Mouse (Mus musculus): Measurements from ENCODE around the gene Sec1. TPM values are rescaled to one million over a fixed set of nuclear protein-coding genes. Genes with fewer than 3 reads are reported as not detected.

Gene Sec1
- total RNA-seq (2014; fragmentation: Nextera tagmentation) (not detected in 2 replicates), total RNA-seq (2017) (not detected in 2 replicates), polyA plus RNA-seq (2012) (0.02 TPM in 1 of 2 replicates, not detected in the other)

DNA sequence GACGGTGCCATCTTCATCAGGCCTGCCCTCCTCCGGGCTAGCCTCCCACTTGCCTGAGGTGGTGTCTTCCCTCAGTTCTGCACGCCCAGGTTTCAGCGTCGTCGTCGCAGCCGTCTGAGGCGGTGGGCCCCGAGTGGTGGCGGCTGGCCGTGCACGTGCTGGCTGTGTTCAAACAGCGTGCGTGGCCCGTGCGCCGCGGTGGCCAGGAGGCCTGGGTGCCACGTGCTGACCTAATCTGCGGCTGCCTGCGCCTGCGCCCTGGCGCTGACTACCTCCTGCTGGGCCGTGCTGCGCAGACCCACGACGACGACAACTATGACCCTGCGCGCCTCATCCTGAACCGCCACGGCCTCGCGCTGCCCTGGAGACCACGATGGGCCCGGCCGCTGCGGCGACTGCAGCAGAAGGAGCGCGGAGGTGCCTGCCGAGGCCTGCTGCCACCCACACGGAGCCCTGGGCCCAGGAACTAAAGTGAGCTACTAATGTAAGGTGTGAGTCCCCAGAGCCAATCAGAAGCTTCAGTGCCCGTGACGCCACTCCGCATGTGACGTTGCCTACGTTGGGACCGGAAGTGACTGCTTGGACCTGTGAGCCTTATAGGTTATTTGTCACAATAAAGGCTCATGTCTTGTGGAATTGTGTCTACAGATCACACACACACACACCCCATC is at the start of gene Sec1:
Sec1 (minus strand) TSS at position 482 of the 671 bp plus-strand sequence.
- peaks cover 12% of the 10 kb centered on the region for H3K4me1 ChIP-seq (ENCODE audit: insufficient read depth, low read depth, low read length)
- TF ChIP-seq GATA2 (IDR thresholded peaks at IDR 0.05; ENCODE audit: borderline replicate concordance, low read depth, low read length): no peak
- no peak for TF ChIP-seq POLR2AphosphoS5 (IDR thresholded peaks at IDR 0.05; ENCODE audit: insufficient replicate concordance, low read depth, low read length)
- no peak for TF ChIP-seq TAL1 (conservative IDR thresholded peaks at IDR 0.05; ENCODE audit: low read depth, low read length)
- no peak for TF ChIP-seq GATA1 (IDR thresholded peaks at IDR 0.05; ENCODE audit: borderline replicate concordance, low read length)
- TF ChIP-seq CTCF (IDR thresholded peaks at IDR 0.05; ENCODE audit: low read depth, low read length): no peak
- no peak for DNase-seq (ENCODE audit: low spot score)
- no peak within 1 kb of the TSS for H3K4me3 ChIP-seq (ENCODE audit: low read depth, low read length)
- 0 out of 2 replicates have a peak, but pooled peaks cover 4% of the 10 kb centered on the region for H3K9me3 ChIP-seq (replicated peaks)
- no peaks in the 10 kb centered on the region for H3K36me3 ChIP-seq (replicated peaks)
- no peak for ATAC-seq (ENCODE audit: extremely low read depth, insufficient number of reproducible peaks, low FRiP score, poor library complexity, severe bottlenecking)
- H3K27me3 ChIP-seq (ENCODE audit: insufficient read depth, low read length): peaks cover 49% of the 10 kb centered on the region

DNA sequence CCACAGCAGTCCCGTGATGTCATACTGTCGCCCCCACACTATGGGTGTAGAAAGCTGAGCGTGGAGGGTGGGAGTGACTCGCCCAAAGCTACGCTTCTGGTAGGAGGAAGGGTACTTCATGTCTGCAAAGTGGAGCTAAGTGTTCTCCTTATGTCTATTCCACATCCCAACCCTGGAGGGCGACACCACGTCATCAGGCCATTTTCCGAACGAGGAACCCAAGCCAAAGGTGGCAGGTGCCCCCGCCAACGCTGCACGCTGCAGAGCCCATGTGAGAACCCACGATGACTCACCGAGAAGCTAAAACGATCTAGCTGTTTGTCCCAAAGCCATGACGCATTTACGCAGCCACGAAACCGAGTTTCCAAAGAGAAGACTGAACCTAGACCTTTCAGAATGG is 48.1 kb upstream of the Sec1 start:
- ATAC-seq (ENCODE audit: extremely low read depth, insufficient number of reproducible peaks, low FRiP score, poor library complexity, severe bottlenecking): no peak
- no peaks in the 10 kb centered on the region for H3K9me3 ChIP-seq (replicated peaks)
- no peak overlapping the region for H3K4me3 ChIP-seq (ENCODE audit: low read depth, low read length)
- peaks cover 11% of the 10 kb centered on the region for H3K4me1 ChIP-seq (ENCODE audit: insufficient read depth, low read depth, low read length)
- no peaks in the 10 kb centered on the region for H3K36me3 ChIP-seq (replicated peaks)
- TF ChIP-seq POLR2AphosphoS5 (IDR thresholded peaks at IDR 0.05; ENCODE audit: insufficient replicate concordance, low read depth, low read length): no peak
- H3K27me3 ChIP-seq (ENCODE audit: insufficient read depth, low read length): peaks cover 23% of the 10 kb centered on the region
- no peak for DNase-seq (ENCODE audit: low spot score)

GRCm38 (mm10) chr7:45741777-45742176 is 47.6 kb upstream of the Sec1 start:
- no peak for DNase-seq (ENCODE audit: low spot score)
- Histone ChIP-seq H3K4me3 (ENCODE audit: low read depth, low read length) (no peak overlapping the region), H3K27me3 (ENCODE audit: insufficient read depth, low read length) (peaks cover 27% of the 10 kb centered on the region), H3K9me3 (replicated peaks) (no peaks in the 10 kb centered on the region), H3K36me3 (replicated peaks) (no peaks in the 10 kb centered on the region), H3K4me1 (ENCODE audit: insufficient read depth, low read depth, low read length) (peaks cover 15% of the 10 kb centered on the region)
- TF ChIP-seq POLR2AphosphoS5 (IDR thresholded peaks at IDR 0.05; ENCODE audit: insufficient replicate concordance, low read depth, low read length): no peak
- TF ChIP-seq CTCF (IDR thresholded peaks at IDR 0.05; ENCODE audit: low read depth, low read length): no peak
- no peak for TF ChIP-seq GATA1 (IDR thresholded peaks at IDR 0.05; ENCODE audit: borderline replicate concordance, low read length)
- no peak for TF ChIP-seq TAL1 (conservative IDR thresholded peaks at IDR 0.05; ENCODE audit: low read depth, low read length)
- no peak for TF ChIP-seq GATA2 (IDR thresholded peaks at IDR 0.05; ENCODE audit: borderline replicate concordance, low read depth, low read length)
- no peak for ATAC-seq (ENCODE audit: extremely low read depth, insufficient number of reproducible peaks, low FRiP score, poor library complexity, severe bottlenecking)

- Histone ChIP-seq H3K36me3 (replicated peaks) (no peaks in the 10 kb centered on the region), H3K4me3 (ENCODE audit: low read depth, low read length) (no peak overlapping the region), H3K4me1 (ENCODE audit: insufficient read depth, low read depth, low read length) (peaks cover 15% of the 10 kb centered on the region), H3K9me3 (replicated peaks) (no peaks in the 10 kb centered on the region), H3K27me3 (ENCODE audit: insufficient read depth, low read length) (peaks cover 28% of the 10 kb centered on the region)
- DNase-seq (ENCODE audit: low spot score): no peak
- TF ChIP-seq TAL1 (conservative IDR thresholded peaks at IDR 0.05; ENCODE audit: low read depth, low read length) (no peak), CTCF (IDR thresholded peaks at IDR 0.05; ENCODE audit: low read depth, low read length) (no peak), POLR2AphosphoS5 (IDR thresholded peaks at IDR 0.05; ENCODE audit: insufficient replicate concordance, low read depth, low read length) (no peak), GATA1 (IDR thresholded peaks at IDR 0.05; ENCODE audit: borderline replicate concordance, low read length) (no peak), GATA2 (IDR thresholded peaks at IDR 0.05; ENCODE audit: borderline replicate concordance, low read depth, low read length) (no peak)
- ATAC-seq (ENCODE audit: extremely low read depth, insufficient number of reproducible peaks, low FRiP score, poor library complexity, severe bottlenecking): no peak
Measured at GRCm38 (mm10) chr7:45741308-45741707, 47.1 kb upstream of the Sec1 start.

DNA sequence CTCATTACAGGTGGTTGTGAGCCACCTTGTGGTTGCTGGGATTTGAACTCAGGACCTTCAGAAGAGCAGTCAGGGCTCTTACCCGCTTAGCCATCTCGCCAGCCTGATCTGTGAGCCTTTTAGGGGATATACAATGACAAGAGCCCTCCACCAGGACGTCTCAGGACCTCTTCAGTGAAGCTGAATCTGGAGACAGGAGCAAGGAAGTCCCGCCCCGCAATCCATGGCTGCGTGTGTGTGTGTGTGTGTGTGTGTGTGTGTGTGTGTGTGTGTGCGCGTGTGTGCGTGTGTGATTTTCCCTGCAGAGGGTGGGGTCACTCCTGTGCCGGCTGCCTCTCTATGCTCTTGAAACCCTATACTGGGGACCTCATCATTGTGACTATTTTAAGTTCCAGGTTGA is 45.6 kb upstream of the Sec1 start:
- H3K4me1 ChIP-seq (ENCODE audit: insufficient read depth, low read depth, low read length): peaks cover 15% of the 10 kb centered on the region
- no peaks in the 10 kb centered on the region for H3K36me3 ChIP-seq (replicated peaks)
- DNase-seq (ENCODE audit: low spot score) (no peak), ATAC-seq (ENCODE audit: extremely low read depth, insufficient number of reproducible peaks, low FRiP score, poor library complexity, severe bottlenecking) (no peak)
- no peak overlapping the region for H3K4me3 ChIP-seq (ENCODE audit: low read depth, low read length)
- peaks cover 27% of the 10 kb centered on the region for H3K27me3 ChIP-seq (ENCODE audit: insufficient read depth, low read length)
- H3K9me3 ChIP-seq (replicated peaks): no peaks in the 10 kb centered on the region
- TF ChIP-seq POLR2AphosphoS5 (IDR thresholded peaks at IDR 0.05; ENCODE audit: insufficient replicate concordance, low read depth, low read length): no peak
- TF ChIP-seq CTCF (IDR thresholded peaks at IDR 0.05; ENCODE audit: low read depth, low read length): no peak
- TF ChIP-seq GATA1 (IDR thresholded peaks at IDR 0.05; ENCODE audit: borderline replicate concordance, low read length): no peak
- TF ChIP-seq TAL1 (conservative IDR thresholded peaks at IDR 0.05; ENCODE audit: low read depth, low read length): no peak
- TF ChIP-seq GATA2 (IDR thresholded peaks at IDR 0.05; ENCODE audit: borderline replicate concordance, low read depth, low read length): no peak

DNA sequence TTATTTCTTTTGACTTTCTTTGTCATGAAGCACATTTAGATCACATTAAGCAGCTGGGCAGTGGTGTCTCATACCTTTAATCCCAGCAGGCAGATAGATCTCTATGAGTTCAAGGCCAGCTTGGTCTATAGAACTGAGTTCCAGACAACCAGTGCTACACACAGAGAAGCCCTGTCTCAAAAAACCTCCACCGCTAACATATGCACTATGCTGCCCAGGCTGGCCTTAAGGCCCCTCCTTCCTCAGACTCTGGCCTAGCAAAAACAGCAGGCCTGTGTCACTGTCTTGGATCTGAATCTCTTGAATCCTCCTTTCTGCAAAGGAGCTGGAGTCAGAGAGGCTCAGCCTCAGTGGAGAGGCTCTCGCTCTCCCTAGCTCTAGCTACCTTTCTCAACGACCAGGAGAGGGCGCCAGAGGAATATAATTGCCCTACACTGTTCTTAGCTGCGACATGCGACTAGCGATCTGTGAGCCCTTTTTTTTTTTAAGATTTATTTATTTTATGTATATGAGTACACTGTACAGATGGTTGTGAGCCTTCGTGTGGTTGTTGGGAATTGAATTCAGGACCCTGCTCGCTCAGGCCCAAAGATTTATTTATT is 45.1 kb upstream of the Sec1 start:
- DNase-seq (ENCODE audit: low spot score) (peak; percentile 65), ATAC-seq (ENCODE audit: extremely low read depth, insufficient number of reproducible peaks, low FRiP score, poor library complexity, severe bottlenecking) (no peak)
- peaks cover 27% of the 10 kb centered on the region for H3K27me3 ChIP-seq (ENCODE audit: insufficient read depth, low read length)
- peaks cover 15% of the 10 kb centered on the region for H3K4me1 ChIP-seq (ENCODE audit: insufficient read depth, low read depth, low read length)
- no peaks in the 10 kb centered on the region for H3K9me3 ChIP-seq (replicated peaks)
- H3K4me3 ChIP-seq (ENCODE audit: low read depth, low read length): no peak overlapping the region
- H3K36me3 ChIP-seq (replicated peaks): no peaks in the 10 kb centered on the region
- TF ChIP-seq GATA1 (IDR thresholded peaks at IDR 0.05; ENCODE audit: borderline replicate concordance, low read length): no peak
- no peak for TF ChIP-seq CTCF (IDR thresholded peaks at IDR 0.05; ENCODE audit: low read depth, low read length)
- TF ChIP-seq TAL1 (conservative IDR thresholded peaks at IDR 0.05; ENCODE audit: low read depth, low read length): no peak
- TF ChIP-seq POLR2AphosphoS5 (IDR thresholded peaks at IDR 0.05; ENCODE audit: insufficient replicate concordance, low read depth, low read length): no peak
- no peak for TF ChIP-seq GATA2 (IDR thresholded peaks at IDR 0.05; ENCODE audit: borderline replicate concordance, low read depth, low read length)
